Mouse (Mus musculus) liver, embryonic 15.5 days (tissue): ENCODE results near the gene Tln2. TPM values are rescaled to one million over a fixed set of nuclear protein-coding genes. Genes with fewer than 3 reads are reported as not detected.

Experiments used
- ATAC-seq: fragments of 200-750 bp; cut with Nextera tagmentation; 2 replicates; pipeline ENCODE4 v1.8.0; 2017; ENCODE audit warnings: moderate number of reproducible peaks, mild to moderate bottlenecking, moderate library complexity; ENCODE audit not compliant: insufficient read depth
- H3K27ac ChIP-seq: fragments of 300-500 bp; sonication (generic); replicated peaks from 2 replicates; pipeline ENCODE4 v1.5.1; 2015; ENCODE audit warnings: mild to moderate bottlenecking, inconsistent platforms
- H3K27me3 ChIP-seq: fragments of 300-500 bp; sonication (generic); 2 replicates; pipeline ENCODE4 v1.6.1; 2015; ENCODE audit warnings: mild to moderate bottlenecking, inconsistent platforms
- H3K36me3 ChIP-seq: fragments of 300-500 bp; sonication (generic); replicated peaks from 2 replicates; pipeline ENCODE4 v1.6.1; 2015; ENCODE audit warnings: moderate library complexity, mild to moderate bottlenecking, inconsistent platforms
- H3K4me1 ChIP-seq: fragments of 300-500 bp; sonication (generic); replicated peaks from 2 replicates; pipeline ENCODE4 v1.6.1; 2015; ENCODE audit warnings: inconsistent platforms
- H3K4me2 ChIP-seq: fragments of 300-500 bp; sonication (generic); 2 replicates; pipeline ENCODE4 v1.6.1; 2015; ENCODE audit warnings: moderate library complexity, mild to moderate bottlenecking, inconsistent platforms
- H3K4me3 ChIP-seq: fragments of 300-500 bp; sonication (generic); replicated peaks from 2 replicates; pipeline ENCODE4 v1.5.1; 2015; ENCODE audit warnings: mild to moderate bottlenecking, inconsistent platforms
- H3K9ac ChIP-seq: fragments of 300-500 bp; sonication (generic); 2 replicates; pipeline ENCODE4 v1.6.1; 2015; ENCODE audit warnings: moderate library complexity, mild to moderate bottlenecking, inconsistent platforms
- H3K9me3 ChIP-seq: fragments of 300-500 bp; sonication (generic); replicated peaks from 2 replicates; pipeline ENCODE4 v1.6.1; 2016; ENCODE audit warnings: inconsistent platforms
- WGBS: fragments of 180-500 bp; shearing (Covaris S2); methylation state at CpG from one replicate; pipeline ENCODE4 v1.1.7; 2015; ENCODE audit warnings: mixed read lengths; ENCODE audit not compliant: insufficient replicate concordance; 5-methylcytosine and 5-hydroxymethylcytosine counted together
- polyA plus RNA-seq: library from polyadenylated mRNA; unstranded; fragments of >200 nt; fragmentation: Nextera tagmentation; extraction: Ambion mirVana; gene quantifications from 2 replicates; pipeline ENCODE4 v1.2.1, GENCODE M21; 2015

The Tln2 gene
- polyA plus RNA-seq, 1 experiment from 2014 or later: 2.7 TPM

DNA sequence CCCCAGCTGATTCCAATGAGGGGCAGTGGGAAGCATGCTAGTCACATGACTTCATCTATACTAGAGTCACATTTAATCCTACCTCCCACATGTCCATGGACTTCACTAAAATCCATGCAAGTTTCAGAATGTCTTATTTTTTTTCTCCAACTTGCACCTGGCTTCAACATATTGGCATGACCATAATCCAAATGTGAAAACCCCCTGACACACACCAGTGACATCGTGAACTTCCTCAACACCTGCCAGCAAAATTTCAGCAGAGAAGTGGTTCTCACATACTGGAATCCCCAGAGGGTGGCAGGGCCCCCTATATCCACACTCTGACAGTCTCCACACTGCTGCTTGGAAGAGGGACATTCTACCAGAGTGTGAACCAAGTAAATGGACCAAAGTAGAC lies 57.7 kb downstream of the Tln2 start:
- Histone ChIP-seq H3K9ac (no peak overlapping the region), H3K4me2 (no peak overlapping the region), H3K4me3 (no peak overlapping the region), H3K9me3 (no peaks in the 10 kb centered on the region), H3K27me3 (no peaks in the 10 kb centered on the region), H3K4me1 (no peaks in the 10 kb centered on the region), H3K36me3 (no peaks in the 10 kb centered on the region), H3K27ac (no peak overlapping the region)
- no peak for ATAC-seq
- WGBS: 41% methylated on average over 1 of the region's 1 CpGs

DNA sequence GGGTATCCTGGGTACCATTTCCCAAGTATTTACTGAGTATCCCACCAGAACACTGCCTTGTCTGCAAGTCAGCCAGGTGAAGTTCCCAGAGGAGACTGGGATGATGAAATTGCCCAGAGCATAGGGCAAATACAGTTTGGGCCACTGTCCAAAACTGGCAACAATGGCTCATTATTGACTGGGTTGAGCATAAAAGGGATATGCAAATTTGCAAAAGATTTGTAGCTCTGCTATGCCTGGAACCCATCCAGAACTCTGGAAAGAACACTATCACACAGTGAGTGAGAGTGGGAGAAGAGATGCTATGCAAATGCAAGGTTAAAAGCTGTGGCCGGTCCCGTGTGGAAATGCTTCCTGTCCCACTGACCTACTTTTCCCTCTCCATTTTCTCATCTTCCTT lies 63.1 kb downstream of the Tln2 start:
- no peak overlapping the region for H3K4me2 ChIP-seq
- H3K27ac ChIP-seq: no peak overlapping the region
- H3K27me3 ChIP-seq: no peaks in the 10 kb centered on the region
- no peak for ATAC-seq
- H3K4me3 ChIP-seq: no peak overlapping the region
- H3K9ac ChIP-seq: no peak overlapping the region
- H3K4me1 ChIP-seq: no peaks in the 10 kb centered on the region; the same call in 1 of the 2 replicates
- no peaks in the 10 kb centered on the region for H3K36me3 ChIP-seq
- H3K9me3 ChIP-seq: no peaks in the 10 kb centered on the region
- 60% methylated on average over 2 of the region's 2 CpGs for WGBS

DNA sequence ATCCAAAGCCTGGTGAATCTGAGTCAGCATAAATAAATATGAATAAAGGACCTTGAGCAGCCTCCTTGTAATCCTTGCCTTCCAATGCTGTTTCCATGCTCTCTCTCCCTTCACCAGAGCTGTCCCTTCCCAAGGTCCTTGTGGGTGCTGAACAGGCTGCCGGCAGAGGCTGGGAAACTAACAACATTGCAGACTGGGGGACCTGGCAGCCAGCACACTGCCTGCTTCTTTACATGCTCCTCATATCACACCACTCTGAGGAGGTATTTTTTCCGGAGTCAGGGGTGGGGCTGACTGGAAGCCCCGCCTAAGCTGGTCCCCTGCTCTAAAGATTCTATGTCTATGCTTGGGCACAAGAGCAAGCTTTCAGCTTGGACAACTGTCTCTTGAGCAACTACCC lies 64.2 kb downstream of the Tln2 start:
- H3K4me3 ChIP-seq: no peak overlapping the region
- H3K9me3 ChIP-seq: no peaks in the 10 kb centered on the region
- no peak overlapping the region for H3K9ac ChIP-seq
- H3K27ac ChIP-seq: no peak overlapping the region
- H3K4me1 ChIP-seq: no peaks in the 10 kb centered on the region; the same call in 1 of the 2 replicates
- ATAC-seq: no peak
- H3K36me3 ChIP-seq: no peaks in the 10 kb centered on the region
- 34% methylated on average over 3 of the region's 3 CpGs for WGBS
- no peaks in the 10 kb centered on the region for H3K27me3 ChIP-seq
- H3K4me2 ChIP-seq: no peak overlapping the region

DNA sequence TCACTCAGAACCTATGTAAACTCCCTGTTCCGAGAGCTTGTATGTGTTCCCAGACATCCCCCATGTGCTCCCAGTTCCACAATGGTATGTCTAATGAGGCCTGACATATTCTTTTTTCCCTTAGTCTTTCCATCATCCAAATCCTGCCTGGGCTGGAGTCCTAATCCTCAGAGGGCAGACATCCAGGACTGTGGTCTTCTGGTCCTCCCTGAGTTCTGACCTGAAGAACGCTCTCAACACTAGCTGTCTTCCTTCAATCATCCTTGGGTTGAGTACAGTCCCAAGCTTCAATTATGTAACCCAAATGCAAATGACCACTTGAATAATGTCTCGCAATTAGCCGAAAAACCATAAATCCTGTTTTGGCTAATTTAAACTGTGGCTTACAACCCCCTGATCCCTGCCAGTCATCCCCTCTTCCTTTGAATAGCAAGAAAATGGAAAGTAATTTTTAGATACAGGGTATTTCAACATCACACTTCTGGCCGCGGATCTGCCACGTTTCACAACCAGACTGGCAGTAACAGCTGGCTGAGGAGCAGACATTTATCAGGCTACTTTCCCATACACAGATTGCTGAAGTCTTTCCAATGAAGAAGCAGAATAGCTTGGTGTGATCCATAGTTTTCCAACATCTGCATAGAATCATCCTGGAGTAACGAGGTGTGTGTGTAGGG lies 65.5 kb downstream of the Tln2 start:
- Histone ChIP-seq H3K9me3 (no peaks in the 10 kb centered on the region), H3K4me3 (no peak overlapping the region), H3K4me2 (no peak overlapping the region), H3K27ac (no peak overlapping the region), H3K27me3 (no peaks in the 10 kb centered on the region), H3K36me3 (no peaks in the 10 kb centered on the region), H3K9ac (no peak overlapping the region), H3K4me1 (no peaks in the 10 kb centered on the region; the same call in 1 of the 2 replicates)
- no peak for ATAC-seq
- WGBS: 66% methylated on average over 8 of the region's 8 CpGs

DNA sequence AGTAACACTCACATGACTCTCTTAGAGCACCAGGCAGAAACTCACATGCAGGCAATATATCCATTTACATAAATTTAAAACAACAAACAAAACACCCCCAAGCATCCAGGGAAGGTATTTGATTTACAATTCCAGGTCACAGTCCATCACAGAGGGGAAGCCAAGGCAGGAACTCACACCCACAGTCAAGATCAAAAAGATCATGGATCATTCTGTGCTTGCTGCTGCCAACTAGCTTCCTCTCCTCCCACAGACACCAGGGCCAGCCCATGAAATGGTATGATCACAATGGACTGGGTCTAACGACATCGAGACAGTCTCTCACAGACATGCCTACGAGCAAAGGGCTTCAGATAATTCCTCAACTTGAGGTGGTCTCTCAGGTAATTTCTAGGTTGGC lies 70.1 kb downstream of the Tln2 start:
- Histone ChIP-seq H3K9me3 (no peaks in the 10 kb centered on the region), H3K9ac (no peak overlapping the region), H3K4me1 (peaks cover 6% of the 10 kb centered on the region; the same call in 1 of the 2 replicates), H3K27ac (no peak overlapping the region), H3K36me3 (no peaks in the 10 kb centered on the region), H3K27me3 (no peaks in the 10 kb centered on the region), H3K4me2 (no peak overlapping the region), H3K4me3 (no peak overlapping the region)
- 48% methylated on average over 3 of the region's 3 CpGs for WGBS
- no peak for ATAC-seq

DNA sequence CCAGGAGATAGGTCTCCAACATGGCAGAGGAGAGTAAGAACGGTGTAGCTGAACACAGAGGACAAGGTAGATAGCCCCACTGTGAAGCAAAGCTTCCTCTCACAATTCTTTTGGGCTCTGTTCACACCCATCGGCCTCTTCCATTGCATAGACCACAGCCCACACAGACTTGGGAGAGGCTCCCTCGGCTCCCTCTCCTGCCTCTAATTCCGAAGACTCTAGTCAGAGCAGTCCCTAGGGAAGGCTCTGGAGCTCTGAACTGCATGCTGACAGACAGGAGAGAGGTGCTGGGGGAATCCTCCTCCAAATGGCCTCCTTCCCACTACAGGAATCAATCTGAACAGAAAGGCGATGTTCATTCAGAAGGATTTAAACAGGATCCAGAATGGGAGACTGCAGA lies 72.9 kb downstream of the Tln2 start:
- ATAC-seq: no peak
- Histone ChIP-seq H3K27ac (no peak overlapping the region), H3K4me2 (no peak overlapping the region), H3K4me3 (no peak overlapping the region), H3K9ac (no peak overlapping the region), H3K36me3 (no peaks in the 10 kb centered on the region), H3K4me1 (peaks cover 6% of the 10 kb centered on the region; the same call in 1 of the 2 replicates), H3K9me3 (no peaks in the 10 kb centered on the region), H3K27me3 (no peaks in the 10 kb centered on the region)
- 57% methylated on average over 5 of the region's 5 CpGs for WGBS

DNA sequence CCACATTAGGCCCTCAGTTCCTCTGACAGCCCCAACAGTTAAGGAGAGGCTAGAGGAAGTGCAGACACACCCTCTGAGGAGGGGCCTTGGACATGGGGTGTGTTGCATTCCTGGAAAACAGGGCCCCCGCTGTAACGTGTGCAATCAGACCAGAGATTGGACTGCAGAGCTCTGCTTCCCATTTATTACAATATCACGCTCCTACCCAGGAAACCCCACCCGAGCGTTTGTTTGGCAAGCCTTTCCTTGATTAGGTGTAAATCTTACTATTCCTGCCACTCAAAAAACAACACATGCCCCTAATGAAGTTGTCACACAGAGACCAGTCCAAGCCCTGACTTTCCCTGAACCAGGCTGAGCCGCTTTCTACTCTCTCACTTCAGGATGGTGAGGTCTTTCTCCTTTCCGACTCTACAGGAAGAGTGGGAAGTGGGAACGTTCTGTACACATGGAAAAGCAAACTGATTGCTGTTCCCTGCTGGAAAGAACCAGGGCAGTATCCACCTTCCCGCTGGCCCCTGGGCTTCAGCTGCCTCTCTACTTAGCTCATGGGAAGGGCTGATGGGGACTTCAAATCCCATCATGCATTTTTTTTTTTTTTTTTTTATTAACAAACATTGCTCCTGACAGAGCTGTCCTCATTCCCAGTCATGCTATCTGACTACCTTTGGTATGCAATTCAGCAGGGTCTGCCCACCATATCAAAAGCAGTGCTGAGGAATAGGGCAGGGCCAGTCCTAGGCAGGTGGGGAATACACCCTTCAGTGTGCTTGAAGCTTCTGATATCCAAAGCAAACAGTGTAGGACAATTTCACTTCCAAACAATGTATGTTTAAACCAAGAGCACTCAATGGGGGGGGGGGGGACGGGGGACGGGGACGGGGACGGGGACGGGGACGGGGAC lies 74.1 kb downstream of the Tln2 start:
- Histone ChIP-seq H3K9ac (no peak overlapping the region), H3K27ac (no peak overlapping the region), H3K4me1 (peaks cover 6% of the 10 kb centered on the region; the same call in 1 of the 2 replicates), H3K36me3 (no peaks in the 10 kb centered on the region), H3K27me3 (no peaks in the 10 kb centered on the region), H3K4me3 (no peak overlapping the region), H3K4me2 (no peak overlapping the region), H3K9me3 (no peaks in the 10 kb centered on the region)
- no peak for ATAC-seq
- 50% methylated on average over 15 of the region's 15 CpGs for WGBS

DNA sequence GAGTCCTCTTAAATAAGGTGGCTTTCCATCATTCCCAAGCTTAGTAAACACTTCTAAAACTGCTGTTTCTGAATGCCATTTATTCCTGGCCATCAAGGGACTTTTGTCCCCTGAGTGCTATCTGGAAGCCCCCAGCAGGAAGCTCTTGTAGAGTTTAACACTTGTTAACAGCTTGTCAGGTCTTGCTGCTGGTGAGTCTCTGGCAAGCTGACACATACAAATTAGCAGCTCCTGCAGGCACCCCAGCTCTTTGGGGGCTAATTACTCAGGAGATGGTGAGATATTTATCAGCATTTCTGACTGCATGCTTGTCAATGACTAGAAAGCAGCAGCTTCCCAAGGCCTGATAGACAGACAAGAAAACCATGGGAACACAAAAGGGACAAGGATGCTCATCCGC lies 77.2 kb downstream of the Tln2 start:
- Histone ChIP-seq H3K4me3 (no peak overlapping the region), H3K4me1 (peaks cover 6% of the 10 kb centered on the region; the same call in 1 of the 2 replicates), H3K9ac (no peak overlapping the region), H3K4me2 (no peak overlapping the region), H3K27ac (no peak overlapping the region), H3K27me3 (no peaks in the 10 kb centered on the region), H3K9me3 (no peaks in the 10 kb centered on the region), H3K36me3 (no peaks in the 10 kb centered on the region)
- 73% methylated on average over 1 of the region's 1 CpGs for WGBS
- no peak for ATAC-seq

DNA sequence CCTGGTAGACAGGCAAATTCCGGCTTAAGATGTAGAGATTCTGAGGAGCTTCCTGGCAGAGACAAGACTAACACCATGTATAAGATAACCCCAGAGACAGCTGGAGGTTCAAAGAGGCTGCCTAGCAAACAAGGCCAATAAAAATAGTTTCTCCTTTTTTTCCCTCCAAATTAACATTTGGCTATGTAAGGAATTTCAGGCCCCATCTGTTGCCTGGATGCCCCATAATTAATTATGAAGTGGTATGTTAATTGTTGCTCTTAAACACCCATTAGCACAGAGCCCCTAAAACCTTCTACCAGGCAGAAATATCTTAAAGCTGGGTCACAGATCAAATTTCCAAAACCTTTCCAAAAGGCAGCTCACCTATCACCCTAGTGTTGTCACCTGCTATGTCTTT lies 77.7 kb downstream of the Tln2 start:
- H3K9me3 ChIP-seq: no peaks in the 10 kb centered on the region
- H3K4me1 ChIP-seq: peaks cover 6% of the 10 kb centered on the region; the same call in 1 of the 2 replicates
- no peak overlapping the region for H3K4me3 ChIP-seq
- H3K27me3 ChIP-seq: no peaks in the 10 kb centered on the region
- 24% methylated on average over 1 of the region's 1 CpGs for WGBS
- no peak overlapping the region for H3K4me2 ChIP-seq
- no peak overlapping the region for H3K9ac ChIP-seq
- H3K27ac ChIP-seq: no peak overlapping the region
- no peaks in the 10 kb centered on the region for H3K36me3 ChIP-seq
- no peak for ATAC-seq

DNA sequence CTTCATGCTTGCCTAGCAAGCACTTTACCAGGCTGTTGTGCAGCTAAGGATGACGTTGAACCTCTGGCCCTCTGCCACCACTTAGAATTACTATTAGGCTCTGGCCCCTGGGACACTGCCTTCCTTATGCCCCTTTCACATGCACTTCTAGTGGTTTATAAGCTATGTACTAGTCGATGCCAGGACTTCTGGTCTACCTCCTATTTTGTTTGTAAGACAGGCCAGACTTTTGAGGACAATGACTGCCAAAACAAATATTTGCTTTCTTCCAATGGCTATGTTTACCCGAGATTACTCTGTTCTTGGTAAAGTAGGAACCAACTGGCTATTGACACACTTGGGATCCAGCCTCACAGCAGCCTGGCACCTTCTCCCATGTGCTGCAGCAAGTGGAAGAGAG lies 82.1 kb downstream of the Tln2 start:
- WGBS: 49% methylated on average over 3 of the region's 3 CpGs

DNA sequence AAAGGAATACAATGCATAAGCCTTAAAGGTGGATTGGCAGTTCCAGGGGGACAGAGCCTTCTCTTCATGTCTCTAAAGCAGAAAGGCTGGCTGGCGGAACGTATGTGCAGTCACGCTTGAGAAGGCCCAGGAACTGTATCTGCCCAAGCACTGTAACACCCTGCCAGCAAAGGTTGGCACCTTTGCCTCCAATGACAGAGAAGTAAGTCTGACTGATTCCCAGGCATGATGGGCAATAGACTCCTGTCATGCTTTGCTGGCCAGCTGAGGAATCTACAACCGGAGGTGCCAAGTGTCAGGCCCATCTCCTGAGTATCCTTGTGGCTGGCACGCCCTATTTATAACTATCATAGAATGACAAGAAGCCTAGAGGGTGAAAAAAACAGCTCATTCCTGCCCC lies 83.3 kb downstream of the Tln2 start:
- Histone ChIP-seq H3K4me3 (no peak overlapping the region), H3K9me3 (no peaks in the 10 kb centered on the region), H3K9ac (no peak overlapping the region), H3K27me3 (no peaks in the 10 kb centered on the region), H3K4me1 (no peaks in the 10 kb centered on the region), H3K4me2 (no peak overlapping the region), H3K36me3 (no peaks in the 10 kb centered on the region), H3K27ac (no peak overlapping the region)
- ATAC-seq: no peak
- 81% methylated on average over 5 of the region's 5 CpGs for WGBS

More for the DNA sequence above, 82.1 kb downstream of the Tln2 start:
- Histone ChIP-seq H3K9ac (no peak overlapping the region), H3K36me3 (no peaks in the 10 kb centered on the region), H3K27me3 (no peaks in the 10 kb centered on the region), H3K4me1 (no peaks in the 10 kb centered on the region), H3K9me3 (no peaks in the 10 kb centered on the region), H3K4me3 (no peak overlapping the region), H3K27ac (no peak overlapping the region), H3K4me2 (no peak overlapping the region)
- ATAC-seq: no peak
